Comparison of ENCODE assay signal across 21 mouse cellular contexts in the genomic region with DNA sequence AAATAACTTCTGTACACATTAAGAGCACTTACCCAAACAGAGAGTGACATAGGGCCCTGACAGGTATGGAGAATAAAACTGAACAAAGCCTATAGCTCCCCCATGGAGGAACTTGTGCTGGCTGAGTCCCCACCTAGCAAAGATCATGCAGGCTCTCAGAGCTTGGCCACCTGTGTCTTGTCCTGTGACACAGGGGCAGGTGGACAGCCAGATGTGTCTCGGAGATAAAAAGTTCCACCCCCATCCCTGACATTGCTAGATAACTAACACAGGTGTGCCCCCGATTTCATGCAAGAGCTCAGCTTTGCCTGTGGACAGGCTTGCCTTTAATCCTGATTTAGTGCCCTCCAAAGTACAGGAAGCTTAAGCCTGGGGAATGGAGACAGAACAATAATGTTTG. TPM values are rescaled to one million over a fixed set of nuclear protein-coding genes. Genes with fewer than 3 reads are reported as not detected.
DNase-seq lines count a peak whose midpoint lies in the region; ATAC-seq lines count a peak whose summit lies in the region.
"Had no signal": no experiment of that assay in that cellular context is flagged by ENCODE, and none has a peak within 500 bp of the region (broad histone marks: within the 10 kb centered on the region; RNA-seq: fewer than 3 reads in every experiment).

No protein-coding gene starts in this region.

- intact Hi-C loops in heart, postnatal 25 days (cut with DNase I), result no loop called here

- no peak for ATAC-seq in cerebellum, adult (ENCODE audit: insufficient number of reproducible peaks, low FRiP score, low TSS enrichment)
- ATAC-seq: forebrain, embryonic 14.5 days; forebrain, embryonic 16.5 days had no signal

- peak; percentile 66 for DNase-seq in heart, adult 11 months
- no peak for DNase-seq in heart, postnatal 25 days (ENCODE audit: low spot score)
- peak; percentile 33 for DNase-seq in A20 (ENCODE audit: low read depth, low spot score)
- peak; percentile 60 for DNase-seq in thymus, postnatal 0 days (ENCODE audit: low spot score)
- peak; percentile 55 for DNase-seq in thymus, postnatal 25 days
- DNase-seq in kidney, postnatal 10 days, result no peak
- no peak for DNase-seq in right cerebral cortex, postnatal 25 days
- DNase-seq: adrenal gland, adult 2 months; adrenal gland, postnatal 10 days; adrenal gland, postnatal 25 days; cerebellum, adult 11-12 months; cerebellum, adult 2 months; cerebellum, adult 9-11 months; cerebellum, postnatal 14 days; cerebellum, postnatal 36 days; embryo, embryonic 11 days had no signal

RNA-seq across cellular contexts. Expression of a gene that starts 13.8 kb away (rescaled TPM):
- not detected for total RNA-seq in heart, postnatal 25 days (2021)
- polyA plus RNA-seq in thymus, postnatal 0 days (2015; fragmentation: Nextera tagmentation; extraction: Ambion mirVana), result 1.5 and 1.8 TPM in 2 replicates
- total RNA-seq: adrenal gland, adult 2 months; adrenal gland, postnatal 25 days; adrenal gland, postnatal 4 days; MEL had no signal
- polyA plus RNA-seq: adrenal gland, adult 2 months; cerebellum, adult 2 months had no signal

Comparison
In these comparisons a context has a peak if more than half of its experiments do, and no peak if none do; other contexts are left out.
1. DNase-seq: peak in heart, adult 11 months (single experiment), A20 (single experiment), thymus, postnatal 0 days (single experiment) and thymus, postnatal 25 days (single experiment); none in heart, postnatal 25 days (single experiment), kidney, postnatal 10 days (single experiment) and right cerebral cortex, postnatal 25 days (single experiment).